Mouse (Mus musculus) heart, adult 2 months (tissue): ENCODE results near the gene Tssk2.

Source experiments
- CTCF ChIP-seq: fragments of 200-600 bp; IDR thresholded peaks from 2 replicates; pipeline ENCODE4 v1.8.1; 2022; ENCODE audit warnings: antibody characterized with exemption, mild to moderate bottlenecking, moderate library complexity
- EP300 ChIP-seq: fragments of 200-500 bp; IDR thresholded peaks from 2 replicates; pipeline ENCODE4 v1.6.1; 2011; ENCODE audit warnings: low read depth, low read length, control low read depth; ENCODE audit not compliant: insufficient read depth
- POLR2A ChIP-seq: fragments of 200-500 bp; IDR thresholded peaks from 2 replicates; pipeline ENCODE4 v1.6.1; 2011; ENCODE audit warnings: mild to moderate bottlenecking, low read depth, low read length, control low read depth; ENCODE audit not compliant: insufficient read depth

GRCm38 (mm10) chr16:17927351-17928082, 29.1 kb downstream of the Tssk2 start:
- no peak for TF ChIP-seq EP300
- no peak for TF ChIP-seq CTCF
- TF ChIP-seq POLR2A: no peak
